Mouse (Mus musculus) liver, embryonic 13.5 days (tissue): Measurements from ENCODE around the gene Usp37. TPM values are rescaled to one million over a fixed set of nuclear protein-coding genes. Genes with fewer than 3 reads are reported as not detected.

Source experiments
- ATAC-seq: fragments of 200-750 bp; cut with Nextera tagmentation; 2 replicates; pipeline ENCODE4 v1.8.0; 2017; ENCODE audit warnings: low read depth, mild to moderate bottlenecking, moderate number of reproducible peaks, moderate library complexity
- DNase-seq: peaks from one replicate; pipeline ENCODE4 v3.0.0; 2022
- H3K27ac ChIP-seq: fragments of 300-500 bp; sonication (generic); 2 replicates; pipeline ENCODE4 v1.5.1; 2015; ENCODE audit warnings: moderate library complexity, mild to moderate bottlenecking, inconsistent platforms
- H3K27me3 ChIP-seq: fragments of 300-500 bp; sonication (generic); 2 replicates; pipeline ENCODE4 v1.6.1; 2015; ENCODE audit warnings: mild to moderate bottlenecking, inconsistent platforms
- H3K36me3 ChIP-seq: fragments of 300-500 bp; sonication (generic); 2 replicates; pipeline ENCODE4 v1.6.1; 2015; ENCODE audit warnings: mild to moderate bottlenecking, inconsistent platforms
- H3K4me1 ChIP-seq: fragments of 300-500 bp; sonication (generic); replicated peaks from 2 replicates; pipeline ENCODE4 v1.6.1; 2015; ENCODE audit warnings: inconsistent platforms
- H3K4me2 ChIP-seq: fragments of 300-500 bp; sonication (generic); 2 replicates; pipeline ENCODE4 v1.6.1; 2015; ENCODE audit warnings: inconsistent platforms, mild to moderate bottlenecking, moderate library complexity
- H3K4me3 ChIP-seq: fragments of 300-500 bp; sonication (generic); replicated peaks from 2 replicates; pipeline ENCODE4 v1.5.1; 2015; ENCODE audit warnings: mild to moderate bottlenecking, inconsistent platforms
- H3K9ac ChIP-seq: fragments of 300-500 bp; sonication (generic); 2 replicates; pipeline ENCODE4 v1.6.1; 2015; ENCODE audit warnings: mild to moderate bottlenecking, inconsistent platforms
- H3K9me3 ChIP-seq: fragments of 300-500 bp; sonication (generic); replicated peaks from 2 replicates; pipeline ENCODE4 v1.6.1; 2016; ENCODE audit warnings: inconsistent platforms
- WGBS: fragments of 180-500 bp; shearing (Covaris S2); methylation state at CpG from one replicate; pipeline ENCODE4 v1.1.7; 2015; ENCODE audit not compliant: insufficient replicate concordance; 5-methylcytosine and 5-hydroxymethylcytosine counted together
- polyA plus RNA-seq: library from polyadenylated mRNA; unstranded; fragments of >200 nt; fragmentation: Nextera tagmentation; extraction: Ambion mirVana; gene quantifications from 2 replicates; pipeline ENCODE4 v1.2.1, GENCODE M21; 2015

Usp37 gene
- polyA plus RNA-seq, 1 experiment from 2014 or later = 13.6 TPM

- no peak for DNase-seq
- H3K27ac ChIP-seq = peak overlapping the region; percentile 97
These were observed 148.8 kb downstream of the Usp37 start for GRCm38 (mm10) chr1:74395290-74395689.

GRCm38 (mm10) chr1:74394858-74395257 is 149.2 kb downstream of the Usp37 start:
- H3K4me1 ChIP-seq = peaks cover 71% of the 10 kb centered on the region
- H3K9ac ChIP-seq = 0 out of 2 replicates have a peak overlapping the region, but pooled peaks have one; percentile 33

More at GRCm38 (mm10) chr1:74395290-74395689, 148.8 kb downstream of the Usp37 start:
- no peak overlapping the region for H3K4me3 ChIP-seq
- WGBS = 82% methylated on average over 12 of the region's 13 CpGs
- H3K4me1 ChIP-seq = peaks cover 68% of the 10 kb centered on the region
- no peaks in the 10 kb centered on the region for H3K9me3 ChIP-seq
- no peak for ATAC-seq
- peaks cover 27% of the 10 kb centered on the region for H3K36me3 ChIP-seq
- no peak overlapping the region for H3K4me2 ChIP-seq
- H3K9ac ChIP-seq = 0 out of 2 replicates have a peak overlapping the region, but pooled peaks have one; percentile 33
- no peaks in the 10 kb centered on the region for H3K27me3 ChIP-seq

GRCm38 (mm10) chr1:74394311-74394710 is 149.8 kb downstream of the Usp37 start:
- WGBS = 83% methylated on average over 9 of the region's 9 CpGs
- Histone ChIP-seq H3K27ac (peak overlapping the region; percentile 97), H3K9me3 (no peaks in the 10 kb centered on the region), H3K27me3 (no peaks in the 10 kb centered on the region), H3K9ac (peak overlapping the region; percentile 98), H3K4me1 (peaks cover 76% of the 10 kb centered on the region), H3K4me3 (no peak overlapping the region), H3K4me2 (peak overlapping the region; percentile 96; the same call in 1 of the 2 replicates), H3K36me3 (peaks cover 27% of the 10 kb centered on the region)
- DNase-seq (no peak), ATAC-seq (no peak)

More at GRCm38 (mm10) chr1:74394858-74395257, 149.2 kb downstream of the Usp37 start:
- Histone ChIP-seq H3K36me3 (peaks cover 27% of the 10 kb centered on the region), H3K4me2 (no peak overlapping the region), H3K4me3 (no peak overlapping the region), H3K9me3 (no peaks in the 10 kb centered on the region), H3K27me3 (no peaks in the 10 kb centered on the region), H3K27ac (peak overlapping the region; percentile 97)
- DNase-seq (no peak), ATAC-seq (no peak)
- 92% methylated on average over 15 of the region's 15 CpGs for WGBS

GRCm38 (mm10) chr1:74393697-74394096 is 150.4 kb downstream of the Usp37 start:
- Histone ChIP-seq H3K9ac (peak overlapping the region; percentile 98), H3K9me3 (no peaks in the 10 kb centered on the region), H3K4me2 (peak overlapping the region; percentile 96), H3K27ac (peak overlapping the region; percentile 97), H3K4me1 (peaks cover 78% of the 10 kb centered on the region), H3K36me3 (peaks cover 27% of the 10 kb centered on the region), H3K4me3 (peak overlapping the region; percentile 86), H3K27me3 (no peaks in the 10 kb centered on the region)
- no peak for ATAC-seq
- DNase-seq = no peak
- WGBS = 91% methylated on average over 9 of the region's 9 CpGs

- no peak for DNase-seq
- peak overlapping the region; percentile 86 for H3K4me3 ChIP-seq
- H3K27ac ChIP-seq = peak overlapping the region; percentile 97
- H3K4me1 ChIP-seq = peaks cover 77% of the 10 kb centered on the region
- H3K27me3 ChIP-seq = no peaks in the 10 kb centered on the region
- peaks cover 27% of the 10 kb centered on the region for H3K36me3 ChIP-seq
- no peaks in the 10 kb centered on the region for H3K9me3 ChIP-seq
- ATAC-seq = no peak
- 47% methylated on average over 7 of the region's 7 CpGs for WGBS
- H3K9ac ChIP-seq = peak overlapping the region; percentile 98
- H3K4me2 ChIP-seq = peak overlapping the region; percentile 96
These were observed 151.1 kb downstream of the Usp37 start for GRCm38 (mm10) chr1:74393010-74393409.

- no peaks in the 10 kb centered on the region for H3K27me3 ChIP-seq
- H3K4me2 ChIP-seq = peak overlapping the region; percentile 96
- peak overlapping the region; percentile 98 for H3K9ac ChIP-seq
- 7% methylated on average over 16 of the region's 16 CpGs for WGBS
- H3K36me3 ChIP-seq = peaks cover 27% of the 10 kb centered on the region
- no peak for DNase-seq
- peaks cover 77% of the 10 kb centered on the region for H3K4me1 ChIP-seq
- H3K4me3 ChIP-seq = peak overlapping the region; percentile 86
- ATAC-seq = peak; percentile 6
- H3K27ac ChIP-seq = peak overlapping the region; percentile 97
- no peaks in the 10 kb centered on the region for H3K9me3 ChIP-seq
These were observed 151.6 kb downstream of the Usp37 start for GRCm38 (mm10) chr1:74392446-74392994.

GRCm38 (mm10) chr1:74391844-74392441 is 152.1 kb downstream of the Usp37 start:
- peak; percentile 52 for ATAC-seq
- no peaks in the 10 kb centered on the region for H3K9me3 ChIP-seq
- WGBS = 0% methylated on average over 62 of the region's 63 CpGs

GRCm38 (mm10) chr1:74390924-74391748 is 152.9 kb downstream of the Usp37 start, which contains the start of gene Ctdsp1:
Ctdsp1 (plus strand) TSS chr1:74391509.
- ATAC-seq (peak; percentile 67), DNase-seq (peak; percentile 89)
- Histone ChIP-seq H3K9me3 (no peaks in the 10 kb centered on the region), H3K27me3 (no peaks in the 10 kb centered on the region), H3K9ac (peak within 1 kb of the TSS; percentile 98), H3K4me3 (peak within 1 kb of the TSS; percentile 86), H3K4me1 (peaks cover 79% of the 10 kb centered on the region), H3K4me2 (peak within 1 kb of the TSS; percentile 96), H3K36me3 (peaks cover 27% of the 10 kb centered on the region), H3K27ac (peak within 1 kb of the TSS; percentile 97)
- 3% methylated on average over 51 of the region's 51 CpGs for WGBS

More at GRCm38 (mm10) chr1:74391844-74392441, 152.1 kb downstream of the Usp37 start:
- H3K27me3 ChIP-seq = no peaks in the 10 kb centered on the region
- H3K36me3 ChIP-seq = peaks cover 27% of the 10 kb centered on the region
- DNase-seq = peak; percentile 75
- H3K9ac ChIP-seq = peak overlapping the region; percentile 98
- H3K27ac ChIP-seq = peak overlapping the region; percentile 97
- peak overlapping the region; percentile 96 for H3K4me2 ChIP-seq
- H3K4me1 ChIP-seq = peaks cover 82% of the 10 kb centered on the region
- H3K4me3 ChIP-seq = peak overlapping the region; percentile 86

GRCm38 (mm10) chr1:74390287-74390906 is 153.7 kb downstream of the Usp37 start:
- 4% methylated on average over 21 of the region's 21 CpGs for WGBS
- H3K4me3 ChIP-seq = peak overlapping the region; percentile 86
- H3K9me3 ChIP-seq = no peaks in the 10 kb centered on the region
- peak overlapping the region; percentile 98 for H3K9ac ChIP-seq
- DNase-seq (peak; percentile 70), ATAC-seq (no peak)
- no peaks in the 10 kb centered on the region for H3K27me3 ChIP-seq
- H3K4me2 ChIP-seq = peak overlapping the region; percentile 96
- peaks cover 25% of the 10 kb centered on the region for H3K36me3 ChIP-seq
- H3K27ac ChIP-seq = peak overlapping the region; percentile 97
- peaks cover 76% of the 10 kb centered on the region for H3K4me1 ChIP-seq

- Histone ChIP-seq H3K36me3 (peaks cover 20% of the 10 kb centered on the region), H3K9me3 (no peaks in the 10 kb centered on the region), H3K4me3 (peak overlapping the region; percentile 86), H3K4me2 (peak overlapping the region; percentile 96), H3K27me3 (no peaks in the 10 kb centered on the region), H3K27ac (peak overlapping the region; percentile 97), H3K9ac (peak overlapping the region; percentile 56), H3K4me1 (peaks cover 75% of the 10 kb centered on the region)
- peak; percentile 16 for ATAC-seq
- WGBS = 3% methylated on average over 29 of the region's 29 CpGs
- DNase-seq = peak; percentile 50
These were observed 154.2 kb downstream of the Usp37 start for GRCm38 (mm10) chr1:74389831-74390286.
